Mouse (Mus musculus) embryonic facial prominence, embryonic 11.5 days (tissue): Measurements from ENCODE around the gene Cgas. TPM values are rescaled to one million over a fixed set of nuclear protein-coding genes. Genes with fewer than 3 reads are reported as not detected.

Experiments used
- ATAC-seq: fragments of 200-750 bp; cut with Nextera tagmentation; replicated peaks from 2 replicates; pipeline ENCODE4 v1.8.0; 2017; ENCODE audit warnings: low read depth; ENCODE audit not compliant: insufficient number of reproducible peaks, low FRiP score, low TSS enrichment
- DNase-seq: peaks from one replicate; pipeline ENCODE4 v3.0.0-alpha.2; 2015; ENCODE audit warnings: low spot score
- H3K27ac ChIP-seq: fragments of 300-500 bp; sonication (generic); replicated peaks from 2 replicates; pipeline ENCODE4 v1.5.1; 2014; ENCODE audit warnings: mild to moderate bottlenecking, low read depth, low read length, control low read depth
- H3K27me3 ChIP-seq: fragments of 300-500 bp; sonication (generic); 2 replicates; pipeline ENCODE4 v1.6.1; 2014; ENCODE audit warnings: mild to moderate bottlenecking, low read length, moderate library complexity, mixed read lengths; ENCODE audit not compliant: control insufficient read depth, insufficient read depth
- H3K36me3 ChIP-seq: fragments of 300-500 bp; sonication (generic); replicated peaks from 2 replicates; pipeline ENCODE4 v1.6.1; 2014; ENCODE audit warnings: low read depth, mild to moderate bottlenecking, low read length, moderate library complexity, mixed read lengths; ENCODE audit not compliant: control insufficient read depth, insufficient read depth
- H3K4me1 ChIP-seq: fragments of 300-500 bp; sonication (generic); 2 replicates; pipeline ENCODE4 v1.6.1; 2014; ENCODE audit warnings: low read length, mixed read lengths; ENCODE audit not compliant: control insufficient read depth, insufficient read depth
- H3K4me2 ChIP-seq: fragments of 300-500 bp; sonication (generic); 2 replicates; pipeline ENCODE4 v1.6.1; 2014; ENCODE audit warnings: low read depth, mild to moderate bottlenecking, control low read depth, low read length, moderate library complexity
- H3K4me3 ChIP-seq: fragments of 300-500 bp; sonication (generic); 2 replicates; pipeline ENCODE4 v1.5.1; 2014; ENCODE audit warnings: low read depth, low read length, control low read depth
- H3K9ac ChIP-seq: fragments of 300-500 bp; sonication (generic); replicated peaks from 2 replicates; pipeline ENCODE4 v1.6.1; 2014; ENCODE audit warnings: mild to moderate bottlenecking, control low read depth, low read length
- H3K9me3 ChIP-seq: fragments of 300-500 bp; sonication (generic); replicated peaks from 2 replicates; pipeline ENCODE4 v1.6.1; 2016; ENCODE audit warnings: mild to moderate bottlenecking, low read length, inconsistent platforms, mixed read lengths; ENCODE audit not compliant: control insufficient read depth
- WGBS: fragments of 180-500 bp; shearing (Covaris S2); extraction: QIAGEN DNeasy Blood & Tissue Kit; methylation state at CpG from one replicate; pipeline ENCODE4 v1.1.7; 2014; 5-methylcytosine and 5-hydroxymethylcytosine counted together
- polyA plus RNA-seq: library from polyadenylated mRNA; unstranded; fragments of >200 nt; fragmentation: Nextera tagmentation; extraction: Ambion mirVana; gene quantifications from 2 replicates; pipeline ENCODE4 v1.2.1, GENCODE M21; 2014

Gene Cgas
- polyA plus RNA-seq, 1 experiment from 2014 or later: 0.84 TPM

- H3K36me3 ChIP-seq: peaks cover 5% of the 10 kb centered on the region
- H3K9me3 ChIP-seq: no peaks in the 10 kb centered on the region
- DNase-seq: peak; percentile 39
- ATAC-seq: no peak
- H3K27me3 ChIP-seq: no peaks in the 10 kb centered on the region
- H3K27ac ChIP-seq: no peak overlapping the region
- WGBS: 87% methylated on average over 4 of the region's 4 CpGs
- no peak overlapping the region for H3K4me3 ChIP-seq
- H3K9ac ChIP-seq: no peak overlapping the region
- no peak overlapping the region for H3K4me2 ChIP-seq
- H3K4me1 ChIP-seq: no peaks in the 10 kb centered on the region
Observed at GRCm38 (mm10) chr9:78475873-78476272, 32.8 kb upstream of the Cgas start.

GRCm38 (mm10) chr9:78475383-78475780 is 32.3 kb upstream of the Cgas start:
- Histone ChIP-seq H3K4me2 (no peak overlapping the region), H3K9me3 (no peaks in the 10 kb centered on the region), H3K27ac (no peak overlapping the region), H3K9ac (no peak overlapping the region), H3K4me1 (no peaks in the 10 kb centered on the region), H3K36me3 (peaks cover 5% of the 10 kb centered on the region), H3K27me3 (no peaks in the 10 kb centered on the region), H3K4me3 (no peak overlapping the region)
- WGBS: 92% methylated on average over 2 of the region's 2 CpGs
- ATAC-seq: no peak
- no peak for DNase-seq

- no peak overlapping the region for H3K4me2 ChIP-seq
- H3K36me3 ChIP-seq: peaks cover 5% of the 10 kb centered on the region
- DNase-seq (no peak), ATAC-seq (no peak)
- no peak overlapping the region for H3K9ac ChIP-seq
- WGBS: 90% methylated on average over 5 of the region's 5 CpGs
- H3K4me3 ChIP-seq: no peak overlapping the region
- H3K27me3 ChIP-seq: no peaks in the 10 kb centered on the region
- H3K4me1 ChIP-seq: no peaks in the 10 kb centered on the region
- no peak overlapping the region for H3K27ac ChIP-seq
- H3K9me3 ChIP-seq: no peaks in the 10 kb centered on the region
Observed at GRCm38 (mm10) chr9:78474771-78475382, 31.8 kb upstream of the Cgas start.

GRCm38 (mm10) chr9:78474270-78474669 is 31.2 kb upstream of the Cgas start:
- H3K9ac ChIP-seq: no peak overlapping the region
- no peak overlapping the region for H3K4me3 ChIP-seq
- no peak overlapping the region for H3K27ac ChIP-seq
- DNase-seq (no peak), ATAC-seq (no peak)
- H3K4me2 ChIP-seq: no peak overlapping the region
- no peaks in the 10 kb centered on the region for H3K9me3 ChIP-seq
- peaks cover 5% of the 10 kb centered on the region for H3K36me3 ChIP-seq
- no peaks in the 10 kb centered on the region for H3K4me1 ChIP-seq
- WGBS: 78% methylated on average over 2 of the region's 2 CpGs
- no peaks in the 10 kb centered on the region for H3K27me3 ChIP-seq

- no peak overlapping the region for H3K4me3 ChIP-seq
- no peak overlapping the region for H3K9ac ChIP-seq
- H3K36me3 ChIP-seq: peaks cover 3% of the 10 kb centered on the region
- H3K27ac ChIP-seq: no peak overlapping the region
- ATAC-seq (no peak), DNase-seq (no peak)
- no peak overlapping the region for H3K4me2 ChIP-seq
- WGBS: 85% methylated on average over 8 of the region's 8 CpGs
- no peaks in the 10 kb centered on the region for H3K27me3 ChIP-seq
- H3K4me1 ChIP-seq: no peaks in the 10 kb centered on the region
- no peaks in the 10 kb centered on the region for H3K9me3 ChIP-seq
Observed at GRCm38 (mm10) chr9:78473588-78473987, 30.6 kb upstream of the Cgas start.

GRCm38 (mm10) chr9:78465725-78466124 is 22.7 kb upstream of the Cgas start:
- Histone ChIP-seq H3K4me2 (no peak overlapping the region), H3K36me3 (no peaks in the 10 kb centered on the region; the same call in 1 of the 2 replicates), H3K4me3 (no peak overlapping the region), H3K9ac (no peak overlapping the region), H3K27me3 (no peaks in the 10 kb centered on the region), H3K27ac (no peak overlapping the region), H3K9me3 (no peaks in the 10 kb centered on the region), H3K4me1 (no peaks in the 10 kb centered on the region)
- ATAC-seq (no peak), DNase-seq (no peak)
- 93% methylated on average over 3 of the region's 3 CpGs for WGBS

GRCm38 (mm10) chr9:78463337-78463736 is 20.3 kb upstream of the Cgas start:
- H3K4me2 ChIP-seq: no peak overlapping the region
- DNase-seq (no peak), ATAC-seq (no peak)
- no peak overlapping the region for H3K9ac ChIP-seq
- H3K27ac ChIP-seq: no peak overlapping the region
- H3K4me3 ChIP-seq: no peak overlapping the region
- no peaks in the 10 kb centered on the region for H3K9me3 ChIP-seq
- 94% methylated on average over 4 of the region's 4 CpGs for WGBS
- no peaks in the 10 kb centered on the region for H3K27me3 ChIP-seq
- H3K36me3 ChIP-seq: no peaks in the 10 kb centered on the region; the same call in none of the 2 replicates
- H3K4me1 ChIP-seq: no peaks in the 10 kb centered on the region

GRCm38 (mm10) chr9:78457026-78457425 is 14.0 kb upstream of the Cgas start:
- no peak for DNase-seq
- no peaks in the 10 kb centered on the region for H3K9me3 ChIP-seq
- H3K36me3 ChIP-seq: no peaks in the 10 kb centered on the region; the same call in none of the 2 replicates
- H3K27ac ChIP-seq: no peak overlapping the region
- no peaks in the 10 kb centered on the region for H3K27me3 ChIP-seq
- H3K4me3 ChIP-seq: no peak overlapping the region
- no peaks in the 10 kb centered on the region for H3K4me1 ChIP-seq
- no peak overlapping the region for H3K9ac ChIP-seq
- no peak for ATAC-seq
- H3K4me2 ChIP-seq: no peak overlapping the region
- 88% methylated on average over 8 of the region's 8 CpGs for WGBS
